Mouse (Mus musculus): ENCODE data around the gene Fam78a. TPM values are rescaled to one million over a fixed set of nuclear protein-coding genes. Genes with fewer than 3 reads are reported as not detected.
A peak's percentile ranks its signal among the peaks of the same experiment; 100 is the strongest.

Fam78a gene
- polyA plus RNA-seq, 1 experiment from 2014 or later, result 3.2 TPM

GRCm38 (mm10) chr2:32119802-32120750 is 35.4 kb upstream of the Fam78a start:
- 88% methylated on average over 20 of the region's 20 CpGs for WGBS
- Histone ChIP-seq H3K36me3 (no peaks in the 10 kb centered on the region), H3K4me1 (no peaks in the 10 kb centered on the region), H3K27ac (no peak overlapping the region), H3K4me3 (no peak overlapping the region), H3K4me2 (replicated peaks) (no peak overlapping the region), H3K9me3 (no peaks in the 10 kb centered on the region), H3K27me3 (no peaks in the 10 kb centered on the region), H3K9ac (no peak overlapping the region)
- ATAC-seq (ENCODE audit: insufficient number of reproducible peaks, insufficient read depth, low FRiP score, low TSS enrichment), result no peak

GRCm38 (mm10) chr2:32115851-32116268 is 31.2 kb upstream of the Fam78a start:
- H3K9me3 ChIP-seq, result no peaks in the 10 kb centered on the region
- H3K4me3 ChIP-seq, result no peak overlapping the region
- no peak overlapping the region for H3K9ac ChIP-seq
- no peak for ATAC-seq (ENCODE audit: insufficient number of reproducible peaks, insufficient read depth, low FRiP score, low TSS enrichment)
- no peak overlapping the region for H3K4me2 ChIP-seq (replicated peaks)
- WGBS, result 95% methylated on average over 4 of the region's 4 CpGs
- no peak overlapping the region for H3K27ac ChIP-seq
- no peaks in the 10 kb centered on the region for H3K36me3 ChIP-seq
- no peaks in the 10 kb centered on the region for H3K4me1 ChIP-seq
- no peaks in the 10 kb centered on the region for H3K27me3 ChIP-seq

- no peak overlapping the region for H3K9ac ChIP-seq
- no peaks in the 10 kb centered on the region for H3K4me1 ChIP-seq
- 71% methylated on average over 2 of the region's 2 CpGs for WGBS
- H3K27ac ChIP-seq, result no peak overlapping the region
- no peak overlapping the region for H3K4me2 ChIP-seq (replicated peaks)
- H3K9me3 ChIP-seq, result no peaks in the 10 kb centered on the region
- H3K36me3 ChIP-seq, result no peaks in the 10 kb centered on the region
- no peak for ATAC-seq (ENCODE audit: insufficient number of reproducible peaks, insufficient read depth, low FRiP score, low TSS enrichment)
- no peaks in the 10 kb centered on the region for H3K27me3 ChIP-seq
- H3K4me3 ChIP-seq, result no peak overlapping the region
These were observed 27.9 kb upstream of the Fam78a start for GRCm38 (mm10) chr2:32112548-32112947.

- Histone ChIP-seq H3K36me3 (no peaks in the 10 kb centered on the region), H3K27ac (no peak overlapping the region), H3K27me3 (no peaks in the 10 kb centered on the region), H3K4me2 (replicated peaks) (no peak overlapping the region), H3K4me1 (no peaks in the 10 kb centered on the region), H3K9ac (no peak overlapping the region), H3K9me3 (no peaks in the 10 kb centered on the region), H3K4me3 (no peak overlapping the region)
- ATAC-seq (ENCODE audit: insufficient number of reproducible peaks, insufficient read depth, low FRiP score, low TSS enrichment), result no peak
- 91% methylated on average over 1 of the region's 1 CpGs for WGBS
These were observed 26.6 kb upstream of the Fam78a start for GRCm38 (mm10) chr2:32111268-32111667.

- H3K27ac ChIP-seq, result no peak overlapping the region
- no peaks in the 10 kb centered on the region for H3K36me3 ChIP-seq
- 84% methylated on average over 7 of the region's 7 CpGs for WGBS
- no peaks in the 10 kb centered on the region for H3K27me3 ChIP-seq
- no peak overlapping the region for H3K4me3 ChIP-seq
- ATAC-seq (ENCODE audit: insufficient number of reproducible peaks, insufficient read depth, low FRiP score, low TSS enrichment), result no peak
- H3K4me1 ChIP-seq, result no peaks in the 10 kb centered on the region
- H3K9ac ChIP-seq, result no peak overlapping the region
- H3K9me3 ChIP-seq, result no peaks in the 10 kb centered on the region
- H3K4me2 ChIP-seq (replicated peaks), result no peak overlapping the region
These were observed 21.3 kb upstream of the Fam78a start for GRCm38 (mm10) chr2:32105930-32106329.

GRCm38 (mm10) chr2:32105117-32105913 is 20.7 kb upstream of the Fam78a start:
- Histone ChIP-seq H3K4me2 (replicated peaks) (no peak overlapping the region), H3K9me3 (no peaks in the 10 kb centered on the region), H3K27me3 (no peaks in the 10 kb centered on the region), H3K27ac (no peak overlapping the region), H3K4me3 (no peak overlapping the region), H3K36me3 (no peaks in the 10 kb centered on the region; the same call in 1 of the 2 replicates), H3K4me1 (no peaks in the 10 kb centered on the region), H3K9ac (no peak overlapping the region)
- WGBS, result 84% methylated on average over 16 of the region's 16 CpGs
- ATAC-seq (ENCODE audit: insufficient number of reproducible peaks, insufficient read depth, low FRiP score, low TSS enrichment), result no peak

GRCm38 (mm10) chr2:32104122-32104521 is 19.5 kb upstream of the Fam78a start:
- WGBS, result 88% methylated on average over 7 of the region's 7 CpGs
- no peaks in the 10 kb centered on the region for H3K9me3 ChIP-seq
- no peaks in the 10 kb centered on the region for H3K27me3 ChIP-seq
- ATAC-seq (ENCODE audit: insufficient number of reproducible peaks, insufficient read depth, low FRiP score, low TSS enrichment), result no peak
- H3K4me1 ChIP-seq, result no peaks in the 10 kb centered on the region
- H3K4me3 ChIP-seq, result no peak overlapping the region
- H3K9ac ChIP-seq, result no peak overlapping the region
- H3K36me3 ChIP-seq, result no peaks in the 10 kb centered on the region; the same call in 1 of the 2 replicates
- no peak overlapping the region for H3K4me2 ChIP-seq (replicated peaks)
- H3K27ac ChIP-seq, result no peak overlapping the region

GRCm38 (mm10) chr2:32103557-32103956 is 18.9 kb upstream of the Fam78a start:
- no peaks in the 10 kb centered on the region; the same call in 1 of the 2 replicates for H3K36me3 ChIP-seq

GRCm38 (mm10) chr2:32102944-32103343 is 18.3 kb upstream of the Fam78a start:
- Histone ChIP-seq H3K4me2 (replicated peaks) (no peak overlapping the region), H3K4me3 (no peak overlapping the region), H3K27ac (no peak overlapping the region), H3K4me1 (no peaks in the 10 kb centered on the region), H3K27me3 (no peaks in the 10 kb centered on the region), H3K9ac (no peak overlapping the region), H3K36me3 (no peaks in the 10 kb centered on the region; the same call in 1 of the 2 replicates), H3K9me3 (no peaks in the 10 kb centered on the region)
- WGBS, result 51% methylated on average over 5 of the region's 5 CpGs
- ATAC-seq (ENCODE audit: insufficient number of reproducible peaks, insufficient read depth, low FRiP score, low TSS enrichment), result no peak

More at GRCm38 (mm10) chr2:32103557-32103956, 18.9 kb upstream of the Fam78a start:
- Histone ChIP-seq H3K9me3 (no peaks in the 10 kb centered on the region), H3K27ac (no peak overlapping the region), H3K9ac (no peak overlapping the region), H3K4me1 (no peaks in the 10 kb centered on the region), H3K27me3 (no peaks in the 10 kb centered on the region), H3K4me2 (replicated peaks) (no peak overlapping the region), H3K4me3 (no peak overlapping the region)
- no peak for ATAC-seq (ENCODE audit: insufficient number of reproducible peaks, insufficient read depth, low FRiP score, low TSS enrichment)
- 76% methylated on average over 7 of the region's 7 CpGs for WGBS

- no peaks in the 10 kb centered on the region; the same call in 1 of the 2 replicates for H3K36me3 ChIP-seq
- H3K9me3 ChIP-seq, result no peaks in the 10 kb centered on the region
- H3K9ac ChIP-seq, result 0 out of 2 replicates have a peak overlapping the region, but pooled peaks have one; percentile 40
- 0 out of 2 replicates have a peak, but pooled peaks have one; percentile 32 for ATAC-seq (ENCODE audit: insufficient number of reproducible peaks, insufficient read depth, low FRiP score, low TSS enrichment)
- peak overlapping the region; percentile 33 for H3K4me3 ChIP-seq
- H3K4me1 ChIP-seq, result peaks cover 11% of the 10 kb centered on the region; the same call in 1 of the 2 replicates
- H3K27ac ChIP-seq, result no peak overlapping the region
- 0 out of 2 replicates have a peak, but pooled peaks cover 4% of the 10 kb centered on the region for H3K27me3 ChIP-seq
- 79% methylated on average over 10 of the region's 10 CpGs for WGBS
- H3K4me2 ChIP-seq (replicated peaks), result peak overlapping the region; percentile 53
These were observed 11.4 kb upstream of the Fam78a start for GRCm38 (mm10) chr2:32096122-32096420.

- Histone ChIP-seq H3K4me3 (peak within 1 kb of the TSS; percentile 33), H3K4me2 (replicated peaks) (peak within 1 kb of the TSS; percentile 53), H3K4me1 (peaks cover 11% of the 10 kb centered on the region; the same call in 1 of the 2 replicates), H3K27me3 (0 out of 2 replicates have a peak, but pooled peaks cover 4% of the 10 kb centered on the region), H3K27ac (no peak within 1 kb of the TSS), H3K9ac (peak within 1 kb of the TSS; percentile 40), H3K36me3 (no peaks in the 10 kb centered on the region), H3K9me3 (no peaks in the 10 kb centered on the region)
- ATAC-seq (ENCODE audit: insufficient number of reproducible peaks, insufficient read depth, low FRiP score, low TSS enrichment), result peak; percentile 76
- 55% methylated on average over 22 of the region's 22 CpGs for WGBS
These were observed 10.9 kb upstream of the Fam78a start, which contains the start of gene Plpp7 for GRCm38 (mm10) chr2:32095351-32096121. TSS of gene Plpp7 (plus strand) at chr2:32095528.
